Mouse (Mus musculus): ENCODE results near the gene Pnrc2. TPM values are rescaled to one million over a fixed set of nuclear protein-coding genes. Genes with fewer than 3 reads are reported as not detected.
A peak's percentile ranks its signal among the peaks of the same experiment; 100 is the strongest.

Gene Pnrc2
- total and polyA plus RNA-seq, 2 experiments from 2014 or later = 78.7 to 107 TPM

- Histone ChIP-seq H3K4me3 (ENCODE audit: low read depth, low read length) (no peak overlapping the region), H3K27me3 (ENCODE audit: control insufficient read depth, insufficient read depth, low read length) (no peaks in the 10 kb centered on the region), H3K4me1 (ENCODE audit: control insufficient read depth, insufficient read depth) (peaks cover 11% of the 10 kb centered on the region), H3K36me3 (replicated peaks; ENCODE audit: control insufficient read depth, insufficient read depth, low read length) (no peaks in the 10 kb centered on the region), H3K9me3 (replicated peaks; ENCODE audit: control insufficient read depth, low read length) (no peaks in the 10 kb centered on the region), H3K9ac (replicated peaks; ENCODE audit: low read depth, low read length) (no peak overlapping the region), H3K4me2 (ENCODE audit: low read depth, low read length) (peak overlapping the region; percentile 1; the same call in 1 of the 2 replicates), H3K27ac (ENCODE audit: low read depth) (peak overlapping the region; percentile 84)
- no peak for TF ChIP-seq CTCF (IDR thresholded peaks at IDR 0.05; ENCODE audit: low read depth)
- no peak for TF ChIP-seq EP300 (IDR thresholded peaks at IDR 0.05; ENCODE audit: low read depth)
- DNase-seq (ENCODE audit: low spot score) = peak; percentile 87
- 14% methylated on average over 11 of the region's 11 CpGs for WGBS
- ATAC-seq (ENCODE audit: insufficient read depth, low read depth) = peak; percentile 80
Observed at GRCm38 (mm10) chr4:135828491-135828890, 45.2 kb downstream of the Pnrc2 start.

- Histone ChIP-seq H3K4me3 (ENCODE audit: low read depth, low read length) (no peak overlapping the region), H3K4me2 (ENCODE audit: low read depth, low read length) (no peak overlapping the region), H3K27me3 (ENCODE audit: control insufficient read depth, insufficient read depth, low read length) (no peaks in the 10 kb centered on the region), H3K9ac (replicated peaks; ENCODE audit: low read depth, low read length) (no peak overlapping the region), H3K36me3 (replicated peaks; ENCODE audit: control insufficient read depth, insufficient read depth, low read length) (no peaks in the 10 kb centered on the region), H3K9me3 (replicated peaks; ENCODE audit: control insufficient read depth, low read length) (no peaks in the 10 kb centered on the region), H3K27ac (ENCODE audit: low read depth) (no peak overlapping the region), H3K4me1 (ENCODE audit: control insufficient read depth, insufficient read depth) (peaks cover 12% of the 10 kb centered on the region)
- no peak for DNase-seq (ENCODE audit: low spot score)
- 38% methylated on average over 8 of the region's 8 CpGs for WGBS
- TF ChIP-seq CTCF (IDR thresholded peaks at IDR 0.05; ENCODE audit: low read depth) (no peak), EP300 (IDR thresholded peaks at IDR 0.05; ENCODE audit: low read depth) (no peak)
- ATAC-seq (ENCODE audit: insufficient read depth, low read depth) = no peak
Observed at GRCm38 (mm10) chr4:135824254-135824653, 49.4 kb downstream of the Pnrc2 start.

GRCm38 (mm10) chr4:135823298-135823697 is 50.4 kb downstream of the Pnrc2 start:
- Histone ChIP-seq H3K4me1 (ENCODE audit: control insufficient read depth, insufficient read depth) (peaks cover 3% of the 10 kb centered on the region; the same call in 1 of the 2 replicates), H3K4me2 (ENCODE audit: low read depth, low read length) (no peak overlapping the region), H3K27me3 (ENCODE audit: control insufficient read depth, insufficient read depth, low read length) (no peaks in the 10 kb centered on the region), H3K9me3 (replicated peaks; ENCODE audit: control insufficient read depth, low read length) (no peaks in the 10 kb centered on the region), H3K27ac (ENCODE audit: low read depth) (no peak overlapping the region), H3K36me3 (replicated peaks; ENCODE audit: control insufficient read depth, insufficient read depth, low read length) (no peaks in the 10 kb centered on the region), H3K4me3 (ENCODE audit: low read depth, low read length) (no peak overlapping the region), H3K9ac (replicated peaks; ENCODE audit: low read depth, low read length) (no peak overlapping the region)
- DNase-seq (ENCODE audit: low spot score) = peak; percentile 48
- whole genome bisulfite sequencing = 72% methylated on average over 2 of the region's 2 CpGs
- TF ChIP-seq CTCF (IDR thresholded peaks at IDR 0.05; ENCODE audit: low read depth) = peak; percentile 66
- TF ChIP-seq EP300 (IDR thresholded peaks at IDR 0.05; ENCODE audit: low read depth) = no peak
- ATAC-seq (ENCODE audit: insufficient read depth, low read depth) = no peak

DNA sequence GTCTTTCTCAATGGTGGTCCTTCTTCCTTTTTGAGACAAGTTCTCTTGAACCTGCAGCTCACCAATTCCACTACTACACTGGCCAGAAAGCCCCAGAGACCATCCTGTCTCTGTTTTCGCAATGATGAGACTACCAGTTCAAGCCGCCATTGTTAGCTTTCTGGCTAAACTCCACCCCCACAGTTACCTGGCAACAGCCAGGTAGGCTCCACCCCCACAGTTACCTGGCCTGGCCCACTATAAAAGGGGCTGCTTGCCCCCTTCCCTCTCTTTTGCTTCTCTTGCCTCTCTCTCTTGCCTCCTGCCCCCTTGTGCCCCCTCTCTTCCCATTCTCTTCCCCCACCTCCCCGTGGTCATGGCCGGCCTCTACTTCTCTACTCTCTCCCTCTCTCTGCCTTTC is 51.9 kb downstream of the Pnrc2 start:
- H3K4me3 ChIP-seq (ENCODE audit: low read depth, low read length) = no peak overlapping the region
- H3K9me3 ChIP-seq (replicated peaks; ENCODE audit: control insufficient read depth, low read length) = no peaks in the 10 kb centered on the region
- H3K9ac ChIP-seq (replicated peaks; ENCODE audit: low read depth, low read length) = no peak overlapping the region
- H3K27me3 ChIP-seq (ENCODE audit: control insufficient read depth, insufficient read depth, low read length) = no peaks in the 10 kb centered on the region
- ATAC-seq (ENCODE audit: insufficient read depth, low read depth) (no peak), DNase-seq (ENCODE audit: low spot score) (no peak)
- H3K4me2 ChIP-seq (ENCODE audit: low read depth, low read length) = no peak overlapping the region
- TF ChIP-seq EP300 (IDR thresholded peaks at IDR 0.05; ENCODE audit: low read depth) (no peak), CTCF (IDR thresholded peaks at IDR 0.05; ENCODE audit: low read depth) (no peak)
- H3K36me3 ChIP-seq (replicated peaks; ENCODE audit: control insufficient read depth, insufficient read depth, low read length) = no peaks in the 10 kb centered on the region
- 0 out of 2 replicates have a peak, but pooled peaks cover 2% of the 10 kb centered on the region for H3K4me1 ChIP-seq (ENCODE audit: control insufficient read depth, insufficient read depth)
- WGBS = 89% methylated on average over 4 of the region's 4 CpGs
- H3K27ac ChIP-seq (ENCODE audit: low read depth) = no peak overlapping the region

Other genes starting within 250 kb of the Pnrc2 start
- gene Ifnlr1, start 187.6 kb downstream of the Pnrc2 start, total RNA-seq (2014; rRNA removed; ENCODE audit: low replicate concordance) = 1.9 and 2.4 TPM in 2 replicates
- gene Ifnlr1, start 187.6 kb downstream of the Pnrc2 start, polyA plus RNA-seq (2015; fragmentation: Nextera tagmentation; extraction: Ambion mirVana) = 0.77 and 1.0 TPM in 2 replicates
- gene Il22ra1, start 145.7 kb downstream of the Pnrc2 start, total RNA-seq (2014; rRNA removed; ENCODE audit: low replicate concordance) = not detected in 2 replicates
- not detected in 2 replicates for gene Il22ra1, start 145.7 kb downstream of the Pnrc2 start, polyA plus RNA-seq (2015; fragmentation: Nextera tagmentation; extraction: Ambion mirVana)
- gene Myom3, start 114.1 kb downstream of the Pnrc2 start, total RNA-seq (2014; rRNA removed; ENCODE audit: low replicate concordance) = 0.12 and 0.27 TPM in 2 replicates
- 0.80 and 0.82 TPM in 2 replicates for gene Myom3, start 114.1 kb downstream of the Pnrc2 start, polyA plus RNA-seq (2015; fragmentation: Nextera tagmentation; extraction: Ambion mirVana)
- 51.8 and 63.6 TPM in 2 replicates for gene Srsf10, start 18.1 kb downstream of the Pnrc2 start, total RNA-seq (2014; rRNA removed; ENCODE audit: low replicate concordance)
- 97.0 and 102 TPM in 2 replicates for gene Srsf10, start 18.1 kb downstream of the Pnrc2 start, polyA plus RNA-seq (2015; fragmentation: Nextera tagmentation; extraction: Ambion mirVana)
- gene Cnr2, start 21.5 kb upstream of the Pnrc2 start, total RNA-seq (2014; rRNA removed; ENCODE audit: low replicate concordance) = 0.15 and 0.27 TPM in 2 replicates
- 0.36 and 0.44 TPM in 2 replicates for gene Cnr2, start 21.5 kb upstream of the Pnrc2 start, polyA plus RNA-seq (2015; fragmentation: Nextera tagmentation; extraction: Ambion mirVana)
- gene Fuca1, start 46.9 kb upstream of the Pnrc2 start, total RNA-seq (2014; rRNA removed; ENCODE audit: low replicate concordance) = 24.3 and 30.3 TPM in 2 replicates
- gene Fuca1, start 46.9 kb upstream of the Pnrc2 start, polyA plus RNA-seq (2015; fragmentation: Nextera tagmentation; extraction: Ambion mirVana) = 48.4 and 50.4 TPM in 2 replicates
- gene Hmgcl, start 72.6 kb upstream of the Pnrc2 start, total RNA-seq (2014; rRNA removed; ENCODE audit: low replicate concordance) = 44.3 and 48.8 TPM in 2 replicates
- 97.5 and 101 TPM in 2 replicates for gene Hmgcl, start 72.6 kb upstream of the Pnrc2 start, polyA plus RNA-seq (2015; fragmentation: Nextera tagmentation; extraction: Ambion mirVana)
- gene Gale, start 89.9 kb upstream of the Pnrc2 start, total RNA-seq (2014; rRNA removed; ENCODE audit: low replicate concordance) = 6.7 and 18.2 TPM in 2 replicates
- 10.4 and 11.8 TPM in 2 replicates for gene Gale, start 89.9 kb upstream of the Pnrc2 start, polyA plus RNA-seq (2015; fragmentation: Nextera tagmentation; extraction: Ambion mirVana)
- 53.0 and 58.4 TPM in 2 replicates for gene Lypla2, start 98.8 kb upstream of the Pnrc2 start, total RNA-seq (2014; rRNA removed; ENCODE audit: low replicate concordance)
- gene Lypla2, start 98.8 kb upstream of the Pnrc2 start, polyA plus RNA-seq (2015; fragmentation: Nextera tagmentation; extraction: Ambion mirVana) = 63.3 and 66.8 TPM in 2 replicates
- 24.4 and 35.7 TPM in 2 replicates for gene Pithd1, start 113.4 kb upstream of the Pnrc2 start, total RNA-seq (2014; rRNA removed; ENCODE audit: low replicate concordance)
- gene Pithd1, start 113.4 kb upstream of the Pnrc2 start, polyA plus RNA-seq (2015; fragmentation: Nextera tagmentation; extraction: Ambion mirVana) = 29.5 and 30.7 TPM in 2 replicates
- gene Eloa, start 147.9 kb upstream of the Pnrc2 start, total RNA-seq (2014; rRNA removed; ENCODE audit: low replicate concordance) = 24.8 and 28.2 TPM in 2 replicates
- gene Eloa, start 147.9 kb upstream of the Pnrc2 start, polyA plus RNA-seq (2015; fragmentation: Nextera tagmentation; extraction: Ambion mirVana) = 20.5 and 21.0 TPM in 2 replicates
- 881 and 949 TPM in 2 replicates for gene Rpl11, start 179.6 kb upstream of the Pnrc2 start, total RNA-seq (2014; rRNA removed; ENCODE audit: low replicate concordance)
- gene Rpl11, start 179.6 kb upstream of the Pnrc2 start, polyA plus RNA-seq (2015; fragmentation: Nextera tagmentation; extraction: Ambion mirVana) = 229 and 242 TPM in 2 replicates